Mouse (Mus musculus): Measurements from ENCODE around the gene Paox.
"Not testable (repeated sequence)": the region's sequence is repeated elsewhere in the genome, so short reads cannot be mapped to it uniquely, and the experiment has no call there.

Paox gene

DNA sequence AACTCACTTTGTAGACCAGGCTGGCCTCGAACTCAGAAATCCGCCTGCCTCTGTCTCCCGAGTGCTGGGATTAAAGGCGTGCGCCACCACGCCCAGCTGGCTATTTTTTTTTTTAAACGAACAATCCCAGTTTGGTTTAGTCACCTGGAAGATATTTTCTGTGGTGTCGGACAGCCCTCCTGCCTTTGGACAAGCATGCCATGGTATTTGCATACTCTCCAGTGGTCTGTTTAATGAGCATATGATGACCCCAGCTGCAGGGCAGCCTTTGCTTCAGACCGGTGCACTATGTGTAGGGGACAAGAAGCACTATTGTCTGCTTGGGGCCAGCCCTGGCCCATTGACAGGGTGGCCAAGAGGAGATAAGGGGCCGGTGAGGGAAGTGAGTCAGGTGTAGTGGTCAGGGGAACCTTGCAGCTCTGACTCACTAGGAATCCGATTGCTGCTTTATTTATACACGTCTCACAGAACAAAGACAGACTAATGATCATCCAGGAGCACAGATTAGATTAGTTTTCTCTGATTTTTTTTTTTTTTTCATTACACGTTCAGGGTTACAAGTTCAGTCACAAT, 5.8 kb downstream of the Paox start:
- DNase-seq (ENCODE audit: low read depth): no peak

DNA sequence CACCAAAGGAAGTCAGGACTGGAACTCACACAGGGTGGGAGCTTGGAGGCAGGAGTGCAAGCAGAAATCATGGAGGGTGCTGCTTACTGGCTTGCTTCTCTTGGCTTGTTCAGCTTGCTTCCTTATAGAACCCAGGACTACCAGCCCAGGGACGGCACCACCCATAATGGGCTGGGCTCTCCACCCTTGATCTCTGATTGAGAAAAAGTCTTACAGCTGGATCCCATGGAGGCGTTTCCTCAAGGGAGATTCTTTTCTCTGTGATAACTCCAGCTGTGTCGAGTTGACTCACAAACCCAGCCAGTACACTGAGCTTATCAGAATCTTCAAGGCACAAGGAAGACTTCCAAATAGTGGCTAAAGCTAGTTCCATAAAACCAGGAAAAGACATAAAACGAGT, 7.2 kb downstream of the Paox start:
- no peak for DNase-seq (ENCODE audit: low read depth)

DNA sequence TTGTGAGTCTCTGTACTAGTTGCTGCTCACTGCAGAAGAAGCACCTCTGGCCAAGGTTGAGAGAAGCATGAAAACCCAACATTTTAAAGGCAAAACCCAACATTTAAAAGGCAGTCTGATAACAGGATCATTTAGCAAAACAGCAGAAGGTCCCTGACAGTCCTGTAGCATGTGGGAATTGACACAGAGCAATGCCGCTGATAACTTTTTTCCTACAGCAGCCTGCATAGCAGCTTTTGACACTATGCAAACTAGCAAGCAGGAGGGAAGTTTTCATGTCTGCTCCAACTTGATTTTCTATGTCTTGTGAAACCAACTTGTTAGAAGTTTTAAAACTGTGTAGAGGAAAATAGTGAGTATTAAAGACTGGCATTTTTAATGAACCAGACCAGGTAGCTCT, 8.8 kb downstream of the Paox start:
- no peak for DNase-seq (ENCODE audit: low read depth)

DNA sequence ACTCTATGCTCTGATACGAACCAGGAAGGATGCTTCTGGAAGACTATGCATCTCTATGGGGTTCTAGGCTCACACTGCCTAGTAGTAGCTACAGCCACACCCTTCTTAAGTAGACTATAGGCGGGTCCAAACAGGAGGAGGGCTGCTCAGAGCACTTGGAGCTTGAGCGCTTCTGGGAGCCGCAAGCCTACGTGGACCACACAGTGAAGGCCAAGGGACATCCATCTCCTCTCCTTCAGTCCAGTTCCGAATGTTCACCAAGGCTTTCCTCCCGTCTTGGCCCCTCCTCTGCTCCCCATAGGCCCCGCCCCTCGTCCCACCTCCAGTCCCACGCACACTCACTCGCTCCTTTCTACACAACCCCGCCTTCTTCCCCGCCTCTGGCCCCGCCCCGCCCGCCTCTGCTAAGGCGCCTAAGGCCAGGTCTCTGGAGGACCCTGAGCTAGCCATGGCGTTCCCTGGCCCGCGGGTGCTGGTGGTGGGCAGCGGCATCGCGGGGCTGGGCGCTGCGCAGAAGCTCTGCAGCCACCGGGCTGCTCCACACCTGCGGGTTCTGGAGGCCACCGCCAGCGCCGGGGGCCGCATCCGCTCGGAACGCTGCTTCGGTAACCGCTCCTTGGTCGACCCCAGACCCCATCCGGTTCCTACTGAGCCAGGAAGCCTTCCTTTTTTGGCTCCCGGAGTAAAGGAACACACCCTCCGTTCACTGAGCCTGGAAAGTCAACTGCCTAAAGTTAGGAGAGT, 9.9 kb downstream of the Paox start:
- DNase-seq (ENCODE audit: low read depth): peak; percentile 85

DNA sequence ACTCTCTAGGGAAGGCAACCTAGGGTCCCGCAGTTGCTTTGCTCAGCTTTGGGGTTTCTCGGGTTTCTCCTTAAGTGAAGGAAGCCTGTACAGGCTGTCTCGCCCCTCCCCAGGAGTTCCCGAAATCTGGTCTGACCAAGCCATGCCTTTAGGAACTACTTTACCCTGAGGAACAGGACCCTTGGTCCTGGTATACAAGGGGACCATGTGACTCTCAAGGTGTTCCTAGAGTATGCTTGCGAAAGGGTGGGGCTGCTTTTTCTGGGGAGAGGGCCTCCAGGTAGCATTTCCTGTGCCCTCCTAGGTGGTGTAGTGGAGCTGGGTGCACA, 10.4 kb downstream of the Paox start:
- no peak for DNase-seq (ENCODE audit: low read depth)

DNA sequence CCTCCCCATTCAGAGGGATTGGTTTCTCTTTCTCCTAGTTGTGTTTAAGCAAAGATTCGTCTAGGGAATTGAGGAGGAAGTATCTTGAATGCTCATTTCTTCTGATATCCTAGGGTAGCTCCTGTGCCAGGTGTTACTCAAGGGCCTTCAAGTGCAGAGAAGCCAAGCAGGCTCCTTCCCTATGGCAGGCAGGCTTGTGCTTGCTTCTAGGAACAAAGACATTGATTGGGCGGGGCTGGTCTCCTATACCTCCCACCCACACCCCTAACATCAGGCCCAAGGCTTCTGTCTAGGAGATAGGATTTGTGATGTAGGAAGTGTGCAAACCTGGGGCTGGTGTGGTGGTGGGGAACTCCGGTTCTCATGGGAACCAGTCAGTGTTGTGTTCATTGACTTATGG, 11.3 kb downstream of the Paox start:
- no peak for DNase-seq (ENCODE audit: low read depth)

DNA sequence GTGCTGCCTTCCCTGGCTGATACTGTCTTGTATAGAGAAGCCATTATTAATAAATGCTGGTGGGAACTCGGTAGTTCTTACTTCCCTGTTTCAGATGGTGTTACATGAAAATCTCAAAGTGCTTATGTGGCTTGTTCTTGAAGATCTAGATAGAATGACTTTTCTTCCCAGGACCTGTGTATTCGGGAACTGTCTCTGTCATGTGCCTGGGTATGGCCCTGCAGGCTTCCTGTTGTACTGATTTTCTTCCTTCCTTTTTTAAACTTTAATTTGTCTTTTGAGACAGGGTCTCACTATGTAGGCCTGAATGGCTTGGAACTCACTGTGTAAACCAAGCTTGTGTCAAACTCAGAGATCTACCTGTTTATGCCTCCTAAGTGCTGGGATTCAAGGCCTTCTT, 12.3 kb downstream of the Paox start:
- no peak for DNase-seq (ENCODE audit: low read depth)

DNA sequence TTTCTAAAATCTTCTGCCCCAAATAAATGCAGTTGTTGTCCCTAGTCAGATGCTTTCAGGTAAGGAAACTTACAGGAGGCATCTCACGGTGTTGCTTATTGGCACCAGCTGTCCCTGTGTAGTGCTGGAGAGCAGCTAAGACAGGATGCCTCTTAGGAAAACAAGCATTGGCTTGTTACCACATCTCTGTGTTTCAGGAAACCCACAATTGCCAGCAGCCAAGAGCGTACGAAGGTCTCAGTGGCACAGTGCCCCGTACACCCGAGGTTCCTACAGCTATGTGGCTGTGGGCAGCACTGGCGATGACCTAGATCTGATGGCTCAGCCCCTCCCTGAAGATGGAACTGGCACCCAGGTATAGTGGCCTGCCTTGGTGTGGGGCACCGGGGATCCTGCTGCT, 16.6 kb downstream of the Paox start:
- not testable (repeated sequence) for DNase-seq (ENCODE audit: low read depth)

DNA sequence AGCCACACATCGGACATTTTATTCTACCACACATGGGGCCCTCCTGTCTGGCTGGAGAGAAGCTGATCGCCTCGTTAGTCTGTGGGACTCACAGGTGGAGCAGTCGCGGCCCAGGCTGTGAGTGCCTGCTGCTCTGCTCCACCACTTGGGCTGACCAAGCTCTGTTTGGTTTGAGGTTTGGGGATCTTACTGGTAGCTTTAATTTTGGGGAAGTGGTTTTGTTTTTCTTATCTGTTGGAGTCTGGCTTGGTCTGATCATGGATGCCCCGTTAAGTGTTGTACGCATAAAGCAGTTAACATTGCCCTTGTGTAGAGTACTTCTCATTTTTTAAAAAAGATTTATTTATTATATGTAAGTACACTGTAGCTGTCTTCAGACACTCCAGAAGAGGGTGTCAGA, 18.4 kb downstream of the Paox start:
- DNase-seq (ENCODE audit: low read depth): not testable (repeated sequence)

DNA sequence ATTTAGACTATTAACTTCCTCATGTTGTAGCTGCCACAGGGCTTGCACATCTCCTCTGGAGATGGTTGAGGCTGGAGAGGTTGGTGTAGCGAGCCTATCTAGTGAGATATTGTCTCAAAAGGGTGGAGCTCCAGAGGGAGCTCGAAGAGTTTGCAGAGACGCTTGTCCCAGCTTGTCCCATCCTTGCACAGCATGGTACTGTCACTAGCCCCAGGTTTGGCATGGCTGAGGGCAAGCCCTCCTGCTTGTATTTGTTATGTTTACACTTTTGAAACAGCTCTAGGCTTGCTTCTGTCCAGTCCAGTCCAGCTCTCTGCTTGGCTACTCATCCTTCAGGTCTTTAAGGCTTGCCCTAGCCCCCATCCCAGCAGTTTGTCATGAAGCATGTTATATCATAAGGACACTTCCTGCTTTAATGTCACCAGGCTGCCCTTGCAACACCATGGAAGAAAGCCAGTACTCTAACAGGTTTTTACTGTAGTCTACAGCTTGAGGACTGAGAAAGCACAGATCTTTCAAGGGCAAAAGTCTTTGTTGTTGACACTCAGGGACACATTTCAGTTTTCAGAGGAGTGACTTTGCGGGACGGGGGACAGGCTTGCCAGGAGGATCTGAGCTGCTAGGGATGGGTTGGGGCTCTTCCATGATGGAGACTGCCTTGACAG, 19.6 kb downstream of the Paox start:
- no peak for DNase-seq (ENCODE audit: low read depth)

DNA sequence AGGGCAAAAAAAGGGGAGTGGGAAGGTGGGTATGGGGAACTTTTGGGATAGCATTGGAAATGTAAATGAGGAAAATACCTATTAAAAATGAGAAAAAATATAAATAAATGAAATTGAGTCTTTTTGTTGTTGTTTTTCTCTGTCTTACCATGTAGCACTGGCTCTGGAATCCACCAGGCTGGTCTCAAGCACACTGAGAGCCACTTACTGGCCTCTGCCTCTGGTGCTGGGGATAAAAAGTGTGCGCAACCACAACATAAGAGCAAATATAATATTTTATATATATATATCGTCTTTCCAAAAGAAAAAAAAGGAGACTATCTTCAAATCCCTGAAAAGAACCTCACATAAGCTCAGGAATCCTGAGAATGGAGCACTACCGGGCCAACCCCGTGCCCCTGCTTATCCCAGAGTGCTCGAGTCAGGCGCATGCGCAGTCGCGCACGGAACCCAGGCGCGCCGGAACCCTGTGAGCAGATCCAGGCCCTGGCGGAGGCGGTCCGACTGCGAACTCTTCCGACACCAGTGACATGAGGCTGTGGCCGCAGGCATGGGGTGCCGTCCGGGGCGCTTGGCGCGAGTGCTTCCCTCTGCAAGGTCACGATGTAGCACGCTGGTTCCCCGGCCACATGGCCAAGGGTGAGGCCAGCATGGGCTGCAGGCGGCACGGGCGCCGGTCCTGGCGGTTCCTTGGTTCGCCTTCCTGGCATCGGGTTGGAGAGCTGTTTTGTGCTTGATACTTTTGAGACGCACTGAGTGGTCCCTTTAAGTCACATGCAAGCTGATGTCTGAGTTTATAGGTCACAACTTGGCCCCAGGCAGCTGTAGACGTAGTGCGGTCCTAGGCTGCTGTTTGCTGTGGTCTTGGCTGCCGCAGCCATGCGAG, 21.8 kb downstream of the Paox start, which contains the start of gene Mtg1:
Mtg1 (plus strand) TSS at position 430 of the 886 bp plus-strand sequence.
- DNase-seq (ENCODE audit: low read depth): peak; percentile 84

DNA sequence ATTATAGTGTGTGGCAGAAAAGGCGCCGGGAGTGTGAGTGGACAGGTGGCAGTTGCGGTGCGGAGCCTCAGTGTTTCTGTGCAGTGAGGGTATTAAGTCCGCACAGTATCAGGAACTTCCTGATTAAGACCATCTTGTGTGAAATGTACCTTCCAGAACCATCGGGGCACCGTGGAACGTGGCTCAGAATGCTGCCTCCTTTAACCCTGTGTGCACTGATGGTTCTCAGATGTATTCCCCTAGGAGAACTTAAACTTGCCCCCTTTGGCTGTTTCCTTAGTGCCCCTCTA, 22.4 kb downstream of the Paox start:
- no peak for DNase-seq (ENCODE audit: low read depth)

DNA sequence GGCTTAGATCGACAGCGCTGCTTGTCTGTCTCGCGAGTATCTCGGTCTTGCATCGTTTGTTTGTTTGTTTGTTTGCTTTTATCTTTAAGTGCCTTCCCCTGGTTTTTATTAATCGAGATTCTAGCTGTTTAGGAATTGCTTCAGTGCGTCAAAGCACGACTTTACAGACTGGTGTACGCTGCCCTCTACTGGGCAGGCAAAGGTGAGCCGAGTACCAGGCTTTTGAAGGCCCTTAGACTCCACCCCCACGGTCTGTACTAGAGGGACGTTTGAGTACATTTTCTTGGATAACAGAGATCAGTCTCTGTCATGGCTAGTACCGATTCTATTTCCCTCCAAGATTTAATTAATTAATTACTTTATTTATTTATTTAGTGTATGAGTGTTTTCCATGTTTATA, 25.8 kb downstream of the Paox start:
- DNase-seq (ENCODE audit: low read depth): peak; percentile 65

DNA sequence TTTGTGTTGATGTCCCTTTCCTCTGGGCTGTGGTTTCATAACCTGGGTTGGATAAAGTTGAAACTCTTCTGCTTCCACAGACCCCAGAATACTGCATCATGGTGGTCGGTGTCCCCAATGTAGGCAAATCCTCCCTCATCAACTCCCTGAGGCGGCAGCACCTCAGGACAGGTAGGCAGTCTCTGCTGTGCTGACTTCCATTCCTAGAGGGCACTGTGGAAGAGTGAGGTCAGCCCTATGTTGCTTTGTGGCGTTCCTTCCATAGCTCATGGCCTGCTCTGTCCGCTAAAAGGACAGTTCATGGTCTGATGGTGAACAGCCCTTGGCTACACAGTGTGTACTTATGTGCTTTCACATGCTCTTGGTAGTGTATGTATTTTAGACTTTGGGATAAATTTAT, 29.0 kb downstream of the Paox start:
- no peak for DNase-seq (ENCODE audit: low read depth)

DNA sequence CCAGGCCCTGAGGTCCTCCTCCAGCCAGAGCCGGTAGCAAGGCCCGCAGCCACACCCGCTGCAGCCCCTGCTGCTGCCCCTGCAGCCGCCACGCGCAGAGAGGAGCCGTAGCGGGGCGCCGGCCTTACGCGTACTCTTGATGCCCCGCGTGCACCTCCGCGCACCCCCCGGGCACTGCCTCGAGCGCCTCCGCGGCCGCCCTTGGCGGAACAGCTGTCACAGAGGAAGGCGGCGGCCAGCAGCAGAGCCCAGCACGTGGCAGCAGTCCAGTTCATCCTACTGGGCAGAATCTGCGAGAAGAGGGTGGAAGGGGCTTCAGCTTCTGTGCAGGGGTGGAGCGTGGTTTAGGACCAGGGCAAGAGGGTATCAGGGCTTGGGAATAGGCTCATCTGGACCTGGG, 37.8 kb downstream of the Paox start:
- no peak for DNase-seq (ENCODE audit: low read depth)

DNA sequence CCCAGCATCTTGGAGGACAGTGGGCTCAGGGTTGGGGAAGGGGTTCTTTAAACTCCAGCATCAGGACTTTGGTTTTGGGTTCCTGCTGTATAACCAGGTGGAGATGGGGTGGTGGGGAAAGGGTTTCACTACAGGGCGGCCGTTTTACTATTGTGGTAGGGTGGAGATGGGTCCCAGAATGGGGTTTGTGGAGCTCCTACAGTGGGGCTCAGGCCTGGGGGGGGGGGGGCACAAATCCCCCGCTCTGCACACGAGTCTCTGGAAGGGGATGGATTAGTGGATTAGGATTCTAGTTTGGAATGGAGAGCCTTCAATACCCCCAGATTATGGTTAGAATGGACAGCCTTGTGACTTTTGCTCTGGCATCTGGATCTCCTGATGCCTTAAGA, 38.2 kb downstream of the Paox start:
- DNase-seq (ENCODE audit: low read depth): no peak

DNA sequence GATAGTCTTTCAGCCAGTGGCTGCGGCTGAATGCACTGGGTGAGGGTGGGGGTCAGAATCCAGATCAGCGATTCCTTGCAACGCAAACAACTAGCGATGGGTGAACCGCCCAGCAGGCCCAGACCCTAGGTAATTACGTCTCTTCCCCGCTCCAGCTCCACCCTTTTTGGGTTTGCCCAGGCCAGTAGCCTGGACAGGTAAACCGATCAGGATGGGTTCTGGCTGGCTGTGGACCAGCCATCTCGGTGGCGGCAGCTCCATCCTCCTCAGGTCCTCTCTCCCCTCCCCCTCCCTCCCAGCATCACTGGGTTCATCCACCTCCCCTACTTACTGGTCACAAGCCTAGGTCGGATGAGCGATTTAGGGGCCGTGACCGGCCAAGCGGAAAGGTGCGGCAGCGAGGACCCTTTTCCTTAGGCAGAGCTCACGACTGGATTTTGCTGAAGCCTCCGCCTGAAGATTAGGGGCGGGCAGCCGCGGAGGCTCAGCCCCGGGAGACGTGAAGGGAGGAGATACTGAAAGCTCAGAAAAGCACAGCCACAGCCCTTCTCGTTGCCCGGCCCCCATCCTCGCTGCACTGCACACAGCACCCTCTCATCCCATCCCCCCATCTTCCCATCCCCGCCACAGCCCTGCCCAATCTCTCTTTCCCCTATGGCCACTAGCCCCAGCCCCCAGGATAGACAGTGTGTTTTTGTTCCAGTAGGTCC, 38.8 kb downstream of the Paox start, which contains the start of gene Sprn:
Sprn (minus strand) TSS at position 660 of the 710 bp plus-strand sequence.
- DNase-seq (ENCODE audit: low read depth): no peak

DNA sequence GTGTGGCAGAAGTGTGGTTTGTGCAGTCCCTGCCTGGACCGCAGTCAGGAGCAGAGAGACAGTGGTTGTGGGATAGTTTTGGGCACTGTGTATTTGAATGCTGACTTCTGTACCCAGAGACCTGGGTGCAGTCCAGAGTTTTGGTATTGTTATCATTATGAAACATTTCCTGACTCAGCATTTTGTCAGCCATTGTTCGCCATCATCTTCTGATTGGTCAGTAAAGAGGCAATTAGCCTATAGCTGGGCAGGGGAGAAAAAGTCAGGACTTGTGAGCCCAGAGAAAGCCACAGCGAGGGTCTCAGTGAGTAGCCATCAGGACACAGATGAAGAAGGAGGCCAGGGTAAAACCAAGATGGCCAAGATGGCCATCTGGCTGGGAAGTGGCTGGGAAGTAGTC, 44.8 kb downstream of the Paox start:
- DNase-seq (ENCODE audit: low read depth): no peak

DNA sequence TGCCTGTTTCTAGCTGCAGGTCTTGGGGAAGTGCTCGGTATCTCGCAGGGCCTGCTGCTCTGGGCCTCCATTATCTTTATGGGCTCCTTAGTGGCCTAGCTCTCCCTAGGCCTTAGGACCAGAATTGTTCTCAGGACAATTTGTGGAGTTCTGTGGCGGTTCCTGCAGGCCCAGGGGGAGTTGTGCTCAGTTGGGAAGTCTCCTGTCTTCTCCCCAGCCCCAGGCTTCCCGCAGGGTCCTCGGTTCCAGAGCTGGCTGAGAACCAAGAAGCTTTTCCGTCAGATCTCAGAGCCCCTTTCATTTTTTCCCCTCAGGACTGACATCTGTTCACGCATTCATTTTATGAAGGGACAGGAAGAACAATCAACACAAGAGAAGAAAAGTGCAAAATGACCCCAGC, 49.1 kb downstream of the Paox start, which contains the start of gene Olfr522:
Olfr522 (minus strand) TSS at position 101 of the 400 bp plus-strand sequence.
- DNase-seq (ENCODE audit: low read depth): no peak

DNA sequence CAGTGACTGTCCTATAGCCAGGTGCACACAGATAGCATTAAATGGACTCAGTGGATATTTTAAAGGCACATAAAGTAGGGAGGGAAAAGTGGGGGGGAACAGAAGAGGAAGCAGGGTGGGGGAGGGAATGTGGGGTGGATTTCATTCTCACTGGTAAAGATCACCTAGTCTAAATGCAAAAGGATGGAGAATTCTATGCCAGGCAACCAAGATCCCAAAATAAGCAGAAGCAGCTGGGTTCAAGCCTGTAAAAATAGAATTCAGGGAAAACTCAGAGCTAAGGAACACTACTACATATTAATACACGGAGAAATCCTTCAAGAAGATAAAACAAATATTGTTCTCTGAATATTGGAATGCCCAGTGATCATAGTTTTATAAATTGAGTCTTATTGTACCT, 52.4 kb downstream of the Paox start:
- no peak for DNase-seq (ENCODE audit: low read depth)

DNA sequence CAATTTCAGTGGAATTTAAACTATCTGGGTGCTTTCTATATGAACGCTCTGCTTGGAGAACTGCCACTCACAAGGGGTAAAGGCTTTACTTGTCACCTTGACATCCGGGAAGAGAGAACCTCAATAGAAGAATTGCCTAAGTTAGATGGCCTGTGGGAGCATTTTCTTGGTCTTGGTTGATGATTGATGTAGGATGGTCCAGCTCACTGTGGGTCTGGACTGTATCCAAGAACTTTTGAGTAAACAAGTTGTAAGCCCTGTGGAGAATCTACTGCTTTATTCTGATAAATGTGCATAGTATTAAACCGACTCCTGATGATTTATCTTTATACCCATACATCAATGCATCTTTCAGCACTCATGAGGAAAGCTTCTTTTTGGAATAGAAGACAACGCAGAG, 53.8 kb downstream of the Paox start:
- DNase-seq (ENCODE audit: low read depth): no peak

DNA sequence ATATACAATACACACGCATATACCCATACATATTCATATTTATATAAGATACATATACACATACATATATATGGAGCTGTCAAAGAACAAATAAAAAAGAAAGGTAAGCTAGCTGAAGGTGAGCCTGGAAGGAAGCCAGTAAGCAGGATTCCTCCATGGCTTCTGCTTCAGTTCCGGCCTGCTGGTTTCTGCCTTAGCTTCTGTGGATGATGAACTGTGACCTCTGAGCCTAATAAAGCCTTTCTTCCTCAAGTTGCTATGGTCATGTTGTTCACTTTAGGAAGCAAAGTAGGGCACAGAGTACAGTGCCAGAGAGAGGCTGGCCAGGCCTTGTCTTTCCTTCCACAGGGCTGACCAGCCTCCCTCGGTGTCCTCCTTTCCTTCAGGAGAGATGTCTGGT, 55.3 kb downstream of the Paox start:
- DNase-seq (ENCODE audit: low read depth): no peak
